Mouse (Mus musculus): ENCODE results near the gene Zfp362. TPM values are rescaled to one million over a fixed set of nuclear protein-coding genes. Genes with fewer than 3 reads are reported as not detected.
A peak's percentile ranks its signal among the peaks of the same experiment; 100 is the strongest.

Zfp362 gene
- polyA plus RNA-seq, 1 experiment from 2014 or later: 18.2 TPM

GRCm38 (mm10) chr4:128732794-128733193, 73.1 kb downstream of the Zfp362 start:
- Histone ChIP-seq H3K4me1 (ENCODE audit: control insufficient read depth, insufficient read depth, low read length) (peaks cover 84% of the 10 kb centered on the region), H3K36me3 (ENCODE audit: control insufficient read depth, insufficient read depth) (no peaks in the 10 kb centered on the region), H3K9me3 (replicated peaks; ENCODE audit: control insufficient read depth, low read length) (no peaks in the 10 kb centered on the region), H3K27ac (ENCODE audit: low read length) (peak overlapping the region; percentile 11; the same call in 1 of the 2 replicates), H3K27me3 (ENCODE audit: control insufficient read depth, insufficient read depth, low read length) (no peaks in the 10 kb centered on the region), H3K9ac (ENCODE audit: low read length) (no peak overlapping the region), H3K4me2 (ENCODE audit: low read depth, low read length) (no peak overlapping the region), H3K4me3 (ENCODE audit: low read length) (no peak overlapping the region)
- no peak for ATAC-seq (replicated peaks; ENCODE audit: extremely low read depth, insufficient read depth, low FRiP score)
- WGBS: 28% methylated on average over 5 of the region's 5 CpGs

- Histone ChIP-seq H3K4me3 (ENCODE audit: low read length) (peak overlapping the region; percentile 71), H3K9ac (ENCODE audit: low read length) (peak overlapping the region; percentile 98), H3K4me1 (ENCODE audit: control insufficient read depth, insufficient read depth, low read length) (peaks cover 60% of the 10 kb centered on the region), H3K9me3 (replicated peaks; ENCODE audit: control insufficient read depth, low read length) (no peaks in the 10 kb centered on the region), H3K27me3 (ENCODE audit: control insufficient read depth, insufficient read depth, low read length) (no peaks in the 10 kb centered on the region), H3K27ac (ENCODE audit: low read length) (peak overlapping the region; percentile 92), H3K36me3 (ENCODE audit: control insufficient read depth, insufficient read depth) (no peaks in the 10 kb centered on the region), H3K4me2 (ENCODE audit: low read depth, low read length) (peak overlapping the region; percentile 91)
- WGBS: 46% methylated on average over 6 of the region's 6 CpGs
- no peak for ATAC-seq (replicated peaks; ENCODE audit: extremely low read depth, insufficient read depth, low FRiP score)
These were observed 75.6 kb downstream of the Zfp362 start for GRCm38 (mm10) chr4:128730271-128730670.

DNA sequence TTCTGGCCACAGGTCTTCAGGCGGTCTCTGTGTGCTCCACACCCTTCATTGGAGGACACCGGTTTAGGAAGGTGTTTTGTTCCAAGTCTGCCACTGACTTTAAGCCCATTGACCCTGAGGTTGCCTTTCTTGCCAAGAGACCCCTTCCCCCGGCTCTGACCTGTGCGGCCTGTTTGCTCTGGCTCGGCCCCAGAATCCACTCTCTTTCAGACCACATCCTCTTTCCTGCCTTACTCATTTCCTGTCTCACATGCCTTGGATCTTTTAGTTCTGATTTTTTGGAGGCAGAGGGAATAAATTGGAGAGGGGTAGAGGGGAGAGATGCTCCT, 76.2 kb downstream of the Zfp362 start:
- Histone ChIP-seq H3K27me3 (ENCODE audit: control insufficient read depth, insufficient read depth, low read length) (no peaks in the 10 kb centered on the region), H3K4me1 (ENCODE audit: control insufficient read depth, insufficient read depth, low read length) (peaks cover 54% of the 10 kb centered on the region), H3K9ac (ENCODE audit: low read length) (peak overlapping the region; percentile 98), H3K4me2 (ENCODE audit: low read depth, low read length) (peak overlapping the region; percentile 91), H3K4me3 (ENCODE audit: low read length) (peak overlapping the region; percentile 71), H3K36me3 (ENCODE audit: control insufficient read depth, insufficient read depth) (no peaks in the 10 kb centered on the region), H3K9me3 (replicated peaks; ENCODE audit: control insufficient read depth, low read length) (no peaks in the 10 kb centered on the region), H3K27ac (ENCODE audit: low read length) (peak overlapping the region; percentile 92)
- 23% methylated on average over 5 of the region's 5 CpGs for WGBS
- no peak for ATAC-seq (replicated peaks; ENCODE audit: extremely low read depth, insufficient read depth, low FRiP score)

DNA sequence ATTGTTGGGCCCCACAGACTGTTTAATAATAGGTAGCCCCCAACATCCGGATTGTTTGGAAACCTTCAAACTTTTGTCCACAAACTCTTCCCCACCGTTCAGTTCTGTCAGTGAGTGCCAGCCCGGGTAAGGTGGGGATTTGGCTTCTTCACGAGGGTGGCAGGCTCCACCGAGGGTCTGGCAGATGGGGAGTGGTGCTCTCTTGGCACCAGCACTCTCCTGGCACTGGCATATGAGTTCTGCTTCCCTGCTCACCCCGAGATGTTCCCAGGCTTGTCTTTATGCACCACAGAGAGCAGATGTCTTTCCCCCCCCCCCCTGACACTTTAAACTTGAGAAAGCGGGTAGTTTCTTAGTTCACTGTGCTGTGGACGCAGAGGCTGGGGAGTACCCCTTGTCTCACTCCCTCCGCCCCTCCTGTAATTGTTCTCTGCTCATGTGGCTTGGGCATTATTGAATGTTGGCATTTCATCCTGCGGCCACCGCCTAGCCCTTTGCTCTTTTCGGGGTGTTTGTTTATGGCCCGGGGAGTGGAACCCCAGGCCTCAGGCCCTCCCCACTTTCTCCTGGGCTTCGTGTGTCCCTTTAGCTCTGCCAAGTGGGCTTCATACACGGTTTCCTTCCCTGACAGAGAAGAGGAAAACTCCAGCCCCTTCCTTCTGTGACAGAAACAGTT, 76.7 kb downstream of the Zfp362 start:
- ATAC-seq (replicated peaks; ENCODE audit: extremely low read depth, insufficient read depth, low FRiP score): no peak
- peak overlapping the region; percentile 98 for H3K9ac ChIP-seq (ENCODE audit: low read length)
- 23% methylated on average over 15 of the region's 15 CpGs for WGBS
- peak overlapping the region; percentile 92 for H3K27ac ChIP-seq (ENCODE audit: low read length)
- peaks cover 54% of the 10 kb centered on the region for H3K4me1 ChIP-seq (ENCODE audit: control insufficient read depth, insufficient read depth, low read length)
- H3K4me3 ChIP-seq (ENCODE audit: low read length): peak overlapping the region; percentile 71
- no peaks in the 10 kb centered on the region for H3K27me3 ChIP-seq (ENCODE audit: control insufficient read depth, insufficient read depth, low read length)
- no peaks in the 10 kb centered on the region for H3K9me3 ChIP-seq (replicated peaks; ENCODE audit: control insufficient read depth, low read length)
- H3K36me3 ChIP-seq (ENCODE audit: control insufficient read depth, insufficient read depth): no peaks in the 10 kb centered on the region
- peak overlapping the region; percentile 91 for H3K4me2 ChIP-seq (ENCODE audit: low read depth, low read length)

DNA sequence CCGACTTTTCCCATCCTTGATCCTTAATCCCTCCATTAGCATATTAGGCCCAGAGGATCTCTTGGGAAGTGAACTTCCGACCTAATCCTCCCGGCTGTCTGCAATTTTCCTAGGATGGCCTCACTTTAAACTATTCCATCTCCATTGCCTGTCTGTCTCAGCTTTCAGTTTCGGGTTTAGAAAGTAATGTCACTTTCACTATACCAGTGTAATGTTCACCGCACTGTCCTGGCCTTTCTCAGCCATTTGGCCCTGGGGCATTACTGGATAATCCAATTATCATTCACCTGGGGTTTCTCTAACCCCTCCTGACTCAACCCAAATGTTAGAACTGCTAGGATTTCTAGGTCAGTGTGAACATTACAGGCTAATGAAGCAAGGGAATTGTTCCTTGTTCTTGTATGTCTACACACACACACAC, 77.4 kb downstream of the Zfp362 start:
- Histone ChIP-seq H3K27me3 (ENCODE audit: control insufficient read depth, insufficient read depth, low read length) (no peaks in the 10 kb centered on the region), H3K4me3 (ENCODE audit: low read length) (peak overlapping the region; percentile 71), H3K4me2 (ENCODE audit: low read depth, low read length) (peak overlapping the region; percentile 91), H3K36me3 (ENCODE audit: control insufficient read depth, insufficient read depth) (no peaks in the 10 kb centered on the region), H3K27ac (ENCODE audit: low read length) (peak overlapping the region; percentile 92), H3K9ac (ENCODE audit: low read length) (peak overlapping the region; percentile 98), H3K9me3 (replicated peaks; ENCODE audit: control insufficient read depth, low read length) (no peaks in the 10 kb centered on the region), H3K4me1 (ENCODE audit: control insufficient read depth, insufficient read depth, low read length) (peaks cover 53% of the 10 kb centered on the region)
- ATAC-seq (replicated peaks; ENCODE audit: extremely low read depth, insufficient read depth, low FRiP score): no peak
- under 1% methylated on average over 5 of the region's 5 CpGs for WGBS

DNA sequence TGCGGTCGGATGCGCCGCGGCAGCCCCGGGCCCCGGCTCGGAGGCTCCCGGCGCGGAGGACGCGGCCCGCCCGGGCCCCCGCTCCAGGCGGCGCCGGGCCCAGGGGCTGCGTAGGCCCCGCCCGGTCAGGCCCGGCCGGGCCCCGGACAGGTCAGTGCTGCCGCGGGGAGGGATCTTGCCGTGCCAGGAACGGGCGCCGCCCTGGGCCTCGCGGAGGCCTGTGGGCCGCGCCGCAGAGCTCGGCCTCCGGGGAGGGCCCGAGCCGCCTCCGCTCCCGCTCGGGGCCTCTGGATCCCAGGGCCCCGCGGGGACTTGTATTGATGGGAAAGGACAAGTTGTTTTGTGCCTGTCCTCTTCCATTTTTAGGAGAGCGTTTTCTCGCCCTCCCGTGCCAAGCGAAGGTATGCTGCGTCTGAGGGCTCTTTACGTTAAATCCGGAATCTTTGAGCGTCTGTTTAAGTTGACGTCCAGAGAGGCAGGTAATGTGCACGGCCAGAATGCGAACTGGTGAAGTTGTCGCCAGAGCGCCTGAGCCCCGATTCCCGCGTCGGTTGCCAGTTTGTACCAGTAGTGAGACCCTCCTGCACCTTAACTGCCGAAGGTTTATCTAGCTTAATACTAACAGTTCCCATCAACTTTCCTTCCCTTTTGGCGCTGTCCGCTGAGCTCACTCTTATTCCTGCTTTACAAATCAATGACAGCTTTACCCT, 78.0 kb downstream of the Zfp362 start:
- peak; percentile 67 for ATAC-seq (replicated peaks; ENCODE audit: extremely low read depth, insufficient read depth, low FRiP score)
- H3K9ac ChIP-seq (ENCODE audit: low read length): peak overlapping the region; percentile 98
- peak overlapping the region; percentile 71 for H3K4me3 ChIP-seq (ENCODE audit: low read length)
- H3K27me3 ChIP-seq (ENCODE audit: control insufficient read depth, insufficient read depth, low read length): no peaks in the 10 kb centered on the region
- peaks cover 47% of the 10 kb centered on the region for H3K4me1 ChIP-seq (ENCODE audit: control insufficient read depth, insufficient read depth, low read length)
- H3K27ac ChIP-seq (ENCODE audit: low read length): peak overlapping the region; percentile 92
- H3K36me3 ChIP-seq (ENCODE audit: control insufficient read depth, insufficient read depth): no peaks in the 10 kb centered on the region
- H3K4me2 ChIP-seq (ENCODE audit: low read depth, low read length): peak overlapping the region; percentile 91
- no peaks in the 10 kb centered on the region for H3K9me3 ChIP-seq (replicated peaks; ENCODE audit: control insufficient read depth, low read length)
- WGBS: under 1% methylated on average over 65 of the region's 65 CpGs

- Histone ChIP-seq H3K4me3 (ENCODE audit: low read length) (peak overlapping the region; percentile 71), H3K4me1 (ENCODE audit: control insufficient read depth, insufficient read depth, low read length) (peaks cover 43% of the 10 kb centered on the region), H3K27ac (ENCODE audit: low read length) (peak overlapping the region; percentile 92), H3K9me3 (replicated peaks; ENCODE audit: control insufficient read depth, low read length) (no peaks in the 10 kb centered on the region), H3K9ac (ENCODE audit: low read length) (peak overlapping the region; percentile 98), H3K36me3 (ENCODE audit: control insufficient read depth, insufficient read depth) (no peaks in the 10 kb centered on the region), H3K4me2 (ENCODE audit: low read depth, low read length) (peak overlapping the region; percentile 91), H3K27me3 (ENCODE audit: control insufficient read depth, insufficient read depth, low read length) (no peaks in the 10 kb centered on the region)
- 3% methylated on average over 66 of the region's 68 CpGs for WGBS
- peak; percentile 93 for ATAC-seq (replicated peaks; ENCODE audit: extremely low read depth, insufficient read depth, low FRiP score)
These were observed 78.7 kb downstream of the Zfp362 start for GRCm38 (mm10) chr4:128727019-128727720.

GRCm38 (mm10) chr4:128724059-128724458, 81.8 kb downstream of the Zfp362 start:
- Histone ChIP-seq H3K4me3 (ENCODE audit: low read length) (no peak overlapping the region), H3K9me3 (replicated peaks; ENCODE audit: control insufficient read depth, low read length) (no peaks in the 10 kb centered on the region), H3K36me3 (ENCODE audit: control insufficient read depth, insufficient read depth) (no peaks in the 10 kb centered on the region), H3K9ac (ENCODE audit: low read length) (no peak overlapping the region), H3K4me1 (ENCODE audit: control insufficient read depth, insufficient read depth, low read length) (peaks cover 29% of the 10 kb centered on the region), H3K4me2 (ENCODE audit: low read depth, low read length) (no peak overlapping the region), H3K27ac (ENCODE audit: low read length) (no peak overlapping the region), H3K27me3 (ENCODE audit: control insufficient read depth, insufficient read depth, low read length) (no peaks in the 10 kb centered on the region)
- no peak for ATAC-seq (replicated peaks; ENCODE audit: extremely low read depth, insufficient read depth, low FRiP score)
- 30% methylated on average over 7 of the region's 7 CpGs for WGBS

- no peaks in the 10 kb centered on the region for H3K36me3 ChIP-seq (ENCODE audit: control insufficient read depth, insufficient read depth)
- no peaks in the 10 kb centered on the region for H3K9me3 ChIP-seq (replicated peaks; ENCODE audit: control insufficient read depth, low read length)
- H3K4me1 ChIP-seq (ENCODE audit: control insufficient read depth, insufficient read depth, low read length): peaks cover 23% of the 10 kb centered on the region
- no peak overlapping the region for H3K9ac ChIP-seq (ENCODE audit: low read length)
- no peak overlapping the region for H3K27ac ChIP-seq (ENCODE audit: low read length)
- no peak for ATAC-seq (replicated peaks; ENCODE audit: extremely low read depth, insufficient read depth, low FRiP score)
- H3K4me3 ChIP-seq (ENCODE audit: low read length): no peak overlapping the region
- H3K4me2 ChIP-seq (ENCODE audit: low read depth, low read length): no peak overlapping the region
- WGBS: 79% methylated on average over 13 of the region's 13 CpGs
- no peaks in the 10 kb centered on the region for H3K27me3 ChIP-seq (ENCODE audit: control insufficient read depth, insufficient read depth, low read length)
These were observed 82.4 kb downstream of the Zfp362 start for GRCm38 (mm10) chr4:128723431-128723830.
